In the genomic region with DNA sequence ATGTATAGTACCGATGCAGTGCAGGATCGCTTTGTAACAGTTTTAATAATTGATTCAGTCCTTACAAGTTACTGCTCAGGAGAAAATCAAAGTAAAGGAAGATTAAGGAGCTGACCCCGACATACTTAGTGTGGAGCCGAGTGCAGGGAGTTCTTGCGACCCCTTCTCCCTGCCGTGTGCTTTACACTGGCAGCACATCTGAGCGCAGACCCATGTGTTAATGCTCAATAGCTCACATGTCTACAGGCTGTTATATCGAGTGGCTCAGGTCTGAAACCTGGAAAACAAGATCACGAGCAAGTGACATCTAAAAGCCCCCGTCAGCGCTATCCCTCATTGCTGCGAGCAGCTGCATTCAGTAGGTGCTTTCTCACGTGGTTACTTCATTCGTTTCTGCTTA, we compare ENCODE assay signal across 22 mouse cellular contexts. TPM values are rescaled to one million over a fixed set of nuclear protein-coding genes. Genes with fewer than 3 reads are reported as not detected.
DNase-seq lines count a peak whose midpoint lies in the region; ATAC-seq and TF ChIP-seq lines count a peak whose summit lies in the region.
"Had no signal": no experiment of that assay in that cellular context is flagged by ENCODE, and none has a peak within 500 bp of the region (broad histone marks: within the 10 kb centered on the region; RNA-seq: fewer than 3 reads in every experiment).

No protein-coding gene starts in this region.

- no peak for DNase-seq in hindbrain, postnatal 0 days (ENCODE audit: low spot score)
- no peak for DNase-seq in midbrain, embryonic 10.5 days (ENCODE audit: low spot score)
- no peak for DNase-seq in midbrain, embryonic 14.5 days
- DNase-seq: adrenal gland, adult 2 months; adrenal gland, adult 8-10 months; adrenal gland, postnatal 10 days; adrenal gland, postnatal 14 days; adrenal gland, postnatal 25 days; adrenal gland, postnatal 36 days; B cell, adult 2 months; cerebellum, adult 11 months; cerebellum, adult 11-12 months; cerebellum, adult 18-20 months had no signal

- no peak overlapping the region for H3K27ac ChIP-seq in hindbrain, embryonic 16.5 days (ENCODE audit: low read depth, low read length)
- no peak overlapping the region for H3K27ac ChIP-seq in hindbrain, postnatal 0 days
- no peak overlapping the region for H3K27ac ChIP-seq in midbrain, embryonic 15.5 days
- no peak overlapping the region for H3K27ac ChIP-seq in midbrain, embryonic 10.5 days (replicated peaks)
- no peak overlapping the region for H3K27ac ChIP-seq in midbrain, embryonic 16.5 days (ENCODE audit: low read length)
- no peak overlapping the region for H3K27ac ChIP-seq in midbrain, embryonic 14.5 days (replicated peaks; ENCODE audit: low read depth, low read length)

- TF ChIP-seq CTCF in hindbrain, postnatal 0 days (IDR thresholded peaks at IDR 0.05; ENCODE audit: low read depth) = no peak

- WGBS in hindbrain, embryonic 16.5 days = 86% methylated on average over 14 of the region's 14 CpGs
- WGBS in hindbrain, postnatal 0 days = 86% methylated on average over 14 of the region's 14 CpGs
- 78% methylated on average over 14 of the region's 14 CpGs for WGBS in midbrain, embryonic 15.5 days
- WGBS in midbrain, embryonic 10.5 days = 92% methylated on average over 14 of the region's 14 CpGs
- 75% methylated on average over 14 of the region's 14 CpGs for WGBS in midbrain, embryonic 16.5 days
- 84% methylated on average over 14 of the region's 14 CpGs for WGBS in midbrain, embryonic 14.5 days

- H3K4me2 ChIP-seq in hindbrain, embryonic 16.5 days (ENCODE audit: low read length) = no peak overlapping the region
- no peak overlapping the region for H3K4me2 ChIP-seq in hindbrain, postnatal 0 days (ENCODE audit: low read depth, low read length)
- H3K4me2 ChIP-seq in midbrain, embryonic 15.5 days = no peak overlapping the region
- H3K4me2 ChIP-seq in midbrain, embryonic 16.5 days (ENCODE audit: low read length) = no peak overlapping the region
- no peak overlapping the region for H3K4me2 ChIP-seq in midbrain, embryonic 14.5 days (ENCODE audit: low read length)

- H3K9ac ChIP-seq in hindbrain, embryonic 16.5 days (ENCODE audit: low read depth, low read length) = no peak overlapping the region
- no peak overlapping the region for H3K9ac ChIP-seq in hindbrain, postnatal 0 days (replicated peaks; ENCODE audit: low read length)
- no peak overlapping the region for H3K9ac ChIP-seq in midbrain, embryonic 15.5 days
- H3K9ac ChIP-seq in midbrain, embryonic 16.5 days (ENCODE audit: low read depth, low read length) = no peak overlapping the region
- no peak overlapping the region for H3K9ac ChIP-seq in midbrain, embryonic 14.5 days (replicated peaks; ENCODE audit: low read length)

- peak; percentile 17; the same call in 1 of the 2 replicates for ATAC-seq in hindbrain, embryonic 16.5 days
- ATAC-seq in hindbrain, postnatal 0 days = no peak
- peak; percentile 77 for ATAC-seq in midbrain, embryonic 15.5 days (replicated peaks)
- ATAC-seq in midbrain, embryonic 16.5 days = peak; percentile 62; the same call in 1 of the 2 replicates
- no peak for ATAC-seq in midbrain, embryonic 14.5 days (ENCODE audit: low FRiP score, low TSS enrichment)
- ATAC-seq: activated CD4-positive, CD25-positive, alpha-beta regulatory T cell, adult 4 months; CD4-positive, CD25-positive, alpha-beta regulatory T cell, adult 4 months; Patski had no signal

- H3K36me3 ChIP-seq in hindbrain, embryonic 16.5 days (ENCODE audit: control insufficient read depth, insufficient read depth, low read length) = no peaks in the 10 kb centered on the region
- H3K36me3 ChIP-seq in hindbrain, postnatal 0 days (ENCODE audit: insufficient read depth, low read length) = no peaks in the 10 kb centered on the region
- no peaks in the 10 kb centered on the region for H3K36me3 ChIP-seq in midbrain, embryonic 15.5 days (replicated peaks)
- H3K36me3 ChIP-seq in midbrain, embryonic 10.5 days = no peaks in the 10 kb centered on the region
- no peaks in the 10 kb centered on the region for H3K36me3 ChIP-seq in midbrain, embryonic 16.5 days (ENCODE audit: control insufficient read depth, insufficient read depth, low read length)
- no peaks in the 10 kb centered on the region for H3K36me3 ChIP-seq in midbrain, embryonic 14.5 days (ENCODE audit: control insufficient read depth, insufficient read depth, low read length)
- H3K36me3 ChIP-seq: G1E had no signal

- H3K27me3 ChIP-seq in hindbrain, embryonic 16.5 days (replicated peaks; ENCODE audit: control insufficient read depth, insufficient read depth, low read length) = no peaks in the 10 kb centered on the region
- H3K27me3 ChIP-seq in hindbrain, postnatal 0 days (ENCODE audit: insufficient read depth, low read length) = no peaks in the 10 kb centered on the region
- H3K27me3 ChIP-seq in midbrain, embryonic 15.5 days (replicated peaks) = no peaks in the 10 kb centered on the region
- no peaks in the 10 kb centered on the region for H3K27me3 ChIP-seq in midbrain, embryonic 10.5 days (ENCODE audit: low read depth, poor library complexity, severe bottlenecking)
- no peaks in the 10 kb centered on the region for H3K27me3 ChIP-seq in midbrain, embryonic 16.5 days (ENCODE audit: control insufficient read depth, insufficient read depth, low read depth, low read length)
- H3K27me3 ChIP-seq in midbrain, embryonic 14.5 days (ENCODE audit: control insufficient read depth, insufficient read depth, low read length) = no peaks in the 10 kb centered on the region
- H3K27me3 ChIP-seq: CH12.LX, Patski had no signal

- no peaks in the 10 kb centered on the region for H3K9me3 ChIP-seq in hindbrain, embryonic 16.5 days (ENCODE audit: control insufficient read depth, low read length)
- no peaks in the 10 kb centered on the region for H3K9me3 ChIP-seq in hindbrain, postnatal 0 days (ENCODE audit: low read length)
- H3K9me3 ChIP-seq in midbrain, embryonic 15.5 days = no peaks in the 10 kb centered on the region
- H3K9me3 ChIP-seq in midbrain, embryonic 10.5 days (replicated peaks) = no peaks in the 10 kb centered on the region
- no peaks in the 10 kb centered on the region for H3K9me3 ChIP-seq in midbrain, embryonic 16.5 days (replicated peaks; ENCODE audit: control insufficient read depth, low read length, poor library complexity, severe bottlenecking)
- no peaks in the 10 kb centered on the region for H3K9me3 ChIP-seq in midbrain, embryonic 14.5 days (ENCODE audit: control insufficient read depth, low read length)
- H3K9me3 ChIP-seq: G1E had no signal

- H3K4me1 ChIP-seq in hindbrain, embryonic 16.5 days (ENCODE audit: control insufficient read depth, insufficient read depth, low read depth, low read length) = 0 out of 2 replicates have a peak, but pooled peaks cover 5% of the 10 kb centered on the region
- H3K4me1 ChIP-seq in hindbrain, postnatal 0 days (ENCODE audit: insufficient read depth, low read length) = no peaks in the 10 kb centered on the region
- no peaks in the 10 kb centered on the region for H3K4me1 ChIP-seq in midbrain, embryonic 15.5 days
- H3K4me1 ChIP-seq in midbrain, embryonic 10.5 days = peaks cover 16% of the 10 kb centered on the region
- peaks cover 5% of the 10 kb centered on the region; the same call in 1 of the 2 replicates for H3K4me1 ChIP-seq in midbrain, embryonic 16.5 days (ENCODE audit: control insufficient read depth, insufficient read depth, low read length)
- no peaks in the 10 kb centered on the region for H3K4me1 ChIP-seq in midbrain, embryonic 14.5 days (ENCODE audit: control insufficient read depth, insufficient read depth, low read length)

- H3K4me3 ChIP-seq in hindbrain, embryonic 16.5 days (ENCODE audit: low read length) = no peak overlapping the region
- no peak overlapping the region for H3K4me3 ChIP-seq in hindbrain, postnatal 0 days (ENCODE audit: low read length)
- no peak overlapping the region for H3K4me3 ChIP-seq in midbrain, embryonic 15.5 days
- no peak overlapping the region for H3K4me3 ChIP-seq in midbrain, embryonic 10.5 days
- no peak overlapping the region for H3K4me3 ChIP-seq in midbrain, embryonic 16.5 days (ENCODE audit: low read depth, low read length)
- no peak overlapping the region for H3K4me3 ChIP-seq in midbrain, embryonic 14.5 days (replicated peaks; ENCODE audit: low read depth, low read length)

RNA-seq across cellular contexts. Expression of a gene that starts 25.3 kb away (rescaled TPM):
- 0.62 and 0.88 TPM in 2 replicates for polyA plus RNA-seq in hindbrain, embryonic 16.5 days (2015; fragmentation: Nextera tagmentation; extraction: Ambion mirVana)
- 0.65 and 0.84 TPM in 2 replicates for total RNA-seq in hindbrain, postnatal 0 days (2014; rRNA removed)
- 0.82 and 0.98 TPM in 2 replicates for polyA plus RNA-seq in hindbrain, postnatal 0 days (2015; fragmentation: Nextera tagmentation; extraction: Ambion mirVana)
- polyA plus RNA-seq in midbrain, embryonic 15.5 days (2015; fragmentation: Nextera tagmentation; extraction: Ambion mirVana) = 0.49 and 0.56 TPM in 2 replicates
- polyA plus RNA-seq in midbrain, embryonic 10.5 days (2016; fragmentation: Nextera tagmentation; extraction: Ambion mirVana) = 0.19 and 0.58 TPM in 2 replicates
- polyA plus RNA-seq in midbrain, embryonic 16.5 days (2015; fragmentation: Nextera tagmentation; extraction: Ambion mirVana) = 0.45 and 0.73 TPM in 2 replicates
- 0.25 and 0.35 TPM in 2 replicates for polyA plus RNA-seq in midbrain, embryonic 14.5 days (2014; fragmentation: Nextera tagmentation; extraction: Ambion mirVana)
- total RNA-seq: G1E, MEL had no signal
- polyA plus RNA-seq: G1E had no signal

Comparison
In these comparisons a context has a peak if more than half of its experiments do, and no peak if none do; other contexts are left out.
1. ATAC-seq: peak in hindbrain, embryonic 16.5 days (single experiment), midbrain, embryonic 15.5 days (single experiment) and midbrain, embryonic 16.5 days (single experiment); none in hindbrain, postnatal 0 days (single experiment) and midbrain, embryonic 14.5 days (single experiment).